Mouse (Mus musculus) bone marrow, adult 2 months (tissue): ENCODE measurements around the gene Srsf11.

Source experiments
- CTCF ChIP-seq: fragments of 200-500 bp; IDR thresholded peaks from 2 replicates; pipeline ENCODE4 v1.5.1; 2011; ENCODE audit warnings: low read length, control low read depth; ENCODE audit not compliant: control insufficient read depth, insufficient read depth
- POLR2A ChIP-seq: fragments of 200-500 bp; IDR thresholded peaks from 2 replicates; pipeline ENCODE4 v1.6.1; 2011; ENCODE audit warnings: low read depth, mild to moderate bottlenecking, control low read depth, low read length, borderline replicate concordance; ENCODE audit not compliant: control insufficient read depth

DNA sequence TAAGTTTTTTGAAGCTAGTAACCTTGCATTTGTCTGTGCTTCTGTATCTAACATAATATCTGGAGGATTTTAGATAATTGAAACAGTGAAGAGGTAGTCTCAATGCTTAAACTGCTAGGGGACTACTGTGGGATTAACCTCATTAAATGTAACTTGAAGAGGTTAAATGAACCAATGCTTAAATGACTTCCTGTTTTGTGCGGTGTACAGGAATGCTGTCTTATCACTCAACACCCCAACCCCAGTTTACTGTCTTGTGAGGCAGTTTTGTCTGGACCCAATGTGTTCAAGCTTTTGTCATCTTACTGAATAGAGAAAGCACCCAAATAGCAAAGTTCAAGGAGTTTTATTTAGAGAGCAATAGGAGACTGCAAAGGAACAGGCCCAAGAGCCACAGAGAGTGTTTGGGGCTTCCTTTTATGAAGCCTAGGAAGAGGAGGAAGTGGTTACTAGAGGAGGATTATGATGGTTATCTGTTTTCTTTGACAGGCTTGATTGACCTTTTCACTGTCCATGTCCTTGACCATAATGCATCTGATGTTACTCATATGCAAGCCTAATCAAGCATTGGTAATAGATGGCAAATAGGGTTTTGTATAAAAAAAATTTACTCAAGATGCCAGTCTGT lies 37.6 kb downstream of the Srsf11 start:
- no peak for TF ChIP-seq CTCF
- no peak for TF ChIP-seq POLR2A
